Mouse (Mus musculus): Measurements from ENCODE around the gene Gm28305. TPM values are rescaled to one million over a fixed set of nuclear protein-coding genes. Genes with fewer than 3 reads are reported as not detected.

Gm28305 gene
- polyA plus RNA-seq (2015; fragmentation: Nextera tagmentation; extraction: Ambion mirVana): not detected in 2 replicates

DNA sequence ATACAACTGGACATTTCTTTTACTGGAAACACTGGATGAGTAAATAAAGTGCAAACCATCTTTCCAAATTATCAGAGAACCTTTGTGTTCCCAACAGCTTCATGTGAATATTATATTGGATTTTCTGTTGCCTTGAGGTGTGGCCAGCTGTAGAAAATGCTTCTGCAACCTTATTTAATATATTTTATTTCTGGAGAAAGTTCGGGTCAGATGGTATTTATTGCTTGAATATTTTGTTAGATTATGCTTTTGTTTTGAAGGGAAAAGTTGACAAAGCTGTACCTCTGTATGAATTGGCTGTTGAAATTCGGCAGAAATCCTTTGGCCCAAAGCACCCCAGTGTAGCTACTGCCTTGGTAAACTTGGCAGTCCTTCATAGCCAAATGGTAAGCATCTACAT lies at the start of gene Gm28305:
TSS of gene Gm28305 (plus strand) at position 301 of the 400 bp plus-strand sequence.

DNA sequence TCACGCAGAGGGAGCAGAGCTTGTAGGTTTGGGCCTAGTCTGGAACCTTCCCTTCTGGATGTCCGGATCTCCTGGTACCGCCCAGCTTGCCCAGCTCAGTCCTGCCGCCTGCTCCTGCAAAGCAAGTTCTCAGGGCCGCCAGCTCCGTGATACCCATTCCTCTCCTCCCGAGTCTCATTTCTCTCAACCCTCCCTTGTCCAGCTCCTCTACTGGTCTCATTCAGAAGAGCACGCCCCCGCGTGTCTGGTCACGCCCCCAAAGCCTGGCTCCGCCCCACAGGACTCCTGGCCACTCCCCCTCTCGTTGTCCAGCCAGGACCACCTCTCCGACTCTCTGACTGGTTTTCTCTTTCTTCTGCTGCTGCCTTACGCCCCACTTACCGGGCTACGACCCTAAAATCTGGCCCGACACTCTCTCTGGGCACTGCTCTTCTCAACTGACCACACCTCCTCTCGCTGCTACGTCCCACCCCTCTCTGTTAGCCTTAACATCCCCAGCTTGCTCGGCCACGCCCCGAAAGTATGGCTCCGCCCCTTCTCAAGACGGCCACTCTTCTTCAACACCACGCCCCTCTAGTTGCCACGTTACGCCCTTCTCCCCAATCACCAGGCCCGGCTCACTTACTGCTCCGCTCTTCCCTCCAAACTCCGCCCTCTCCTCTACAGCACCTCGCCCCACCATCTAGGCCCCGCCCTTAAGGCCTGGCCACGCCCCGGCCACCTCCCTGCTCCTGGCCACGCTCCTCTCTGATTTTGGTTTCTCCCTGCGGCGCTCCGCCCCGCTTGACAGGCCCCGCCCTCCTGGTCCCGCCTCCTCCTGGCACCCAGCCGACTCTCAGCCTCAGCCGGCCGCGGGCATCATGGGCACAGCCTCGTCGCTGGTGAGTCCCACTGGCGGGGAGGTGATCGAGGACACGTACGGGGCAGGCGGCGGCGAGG lies 38.3 kb upstream of the Gm28305 start, which contains the start of gene Nphp3:
TSS of gene Nphp3 (plus strand) at position 624 of the 939 bp plus-strand sequence.

DNA sequence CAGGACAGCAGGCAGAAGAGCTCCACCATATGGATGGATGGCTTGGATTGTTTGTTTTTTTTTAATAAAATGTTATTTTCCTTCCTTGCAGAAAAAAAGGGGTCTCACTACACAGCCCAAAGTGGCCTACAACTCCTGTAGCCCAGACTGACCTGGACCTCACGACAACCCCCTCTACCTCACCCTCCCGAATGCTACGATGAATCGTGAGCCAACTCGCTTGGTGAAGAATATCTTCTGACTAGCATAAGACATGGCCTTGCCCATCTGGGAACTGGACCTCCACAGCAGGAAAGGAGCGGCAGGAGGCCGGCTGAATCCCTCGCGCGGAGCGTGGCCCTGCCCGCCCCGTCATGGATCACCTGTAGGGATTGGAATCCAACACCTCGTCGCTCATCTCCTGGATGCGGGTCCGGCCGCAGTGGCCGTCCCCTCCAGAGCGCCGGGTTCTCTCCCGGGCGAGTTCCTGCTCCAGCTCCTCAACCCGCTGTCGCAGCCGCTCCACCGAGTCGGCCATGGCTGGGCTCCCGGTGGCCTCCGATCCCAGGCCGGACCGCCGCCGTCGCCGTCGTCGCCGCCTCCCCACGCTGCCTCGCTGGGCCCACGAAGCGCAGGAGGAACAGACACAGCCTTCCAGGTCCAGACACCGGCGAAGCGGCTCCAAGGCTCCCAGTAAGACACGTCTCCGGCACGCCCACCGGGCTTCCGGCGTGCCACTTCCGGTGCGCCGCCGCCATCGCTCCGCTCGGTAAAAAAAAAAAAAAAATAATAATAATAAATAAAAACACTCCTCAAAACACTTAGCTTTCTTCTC lies 22.2 kb downstream of the Gm28305 start, which contains the start of gene Uba5:
TSS of gene Uba5 (minus strand) at position 705 of the 814 bp plus-strand sequence.

DNA sequence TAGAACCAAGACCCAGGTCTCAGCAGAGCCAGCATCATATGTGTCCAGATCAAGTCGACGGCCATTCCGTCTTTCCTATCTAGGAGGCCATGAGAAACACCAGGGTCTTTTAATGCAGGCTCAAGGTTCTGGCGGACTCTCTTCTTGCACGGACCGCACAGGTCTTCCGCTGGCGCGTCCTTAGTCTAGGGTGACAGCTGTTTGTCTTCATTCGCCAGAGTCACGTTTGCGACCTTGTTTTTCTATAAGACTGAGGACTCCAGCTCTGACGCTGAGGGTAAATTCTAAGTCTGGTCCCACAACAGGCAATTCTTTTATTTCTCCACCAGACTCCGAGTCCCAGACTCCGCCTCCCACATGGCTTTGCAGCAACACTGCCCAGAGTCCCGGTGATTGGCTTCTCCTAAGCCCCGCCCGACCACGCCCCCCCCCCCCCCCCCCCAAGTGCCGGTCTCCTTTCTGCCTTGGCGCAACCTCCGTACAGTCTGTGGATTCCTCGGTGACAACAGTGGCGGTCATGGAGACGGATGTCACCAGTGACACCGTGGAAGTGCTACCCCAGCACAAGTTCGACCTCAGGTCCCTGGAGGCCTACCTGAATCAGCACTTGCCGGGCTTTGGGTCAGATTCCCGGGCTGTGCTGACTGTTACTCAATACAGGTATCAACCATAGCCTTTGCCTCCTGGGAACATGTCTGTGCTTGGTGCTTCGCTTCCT lies 22.9 kb downstream of the Gm28305 start, which contains the start of gene Acad11:
TSS of gene Acad11 (plus strand) at position 134 of the 718 bp plus-strand sequence.

Other genes starting within 250 kb of the Gm28305 start
- 0.99 and 1.4 TPM in 2 replicates for gene Nphp3, start 38.1 kb upstream of the Gm28305 start, polyA plus RNA-seq (2015; fragmentation: Nextera tagmentation; extraction: Ambion mirVana)
- gene Uba5, start 22.5 kb downstream of the Gm28305 start, polyA plus RNA-seq (2015; fragmentation: Nextera tagmentation; extraction: Ambion mirVana): 17.1 and 19.8 TPM in 2 replicates
- gene Acad11, start 22.7 kb downstream of the Gm28305 start, polyA plus RNA-seq (2015; fragmentation: Nextera tagmentation; extraction: Ambion mirVana): 3.2 and 3.5 TPM in 2 replicates
- gene Ackr4, start 86.3 kb downstream of the Gm28305 start, polyA plus RNA-seq (2015; fragmentation: Nextera tagmentation; extraction: Ambion mirVana): 0.56 and 0.72 TPM in 2 replicates
- 8.1 and 9.8 TPM in 2 replicates for gene Dnajc13, start 222.3 kb downstream of the Gm28305 start, polyA plus RNA-seq (2015; fragmentation: Nextera tagmentation; extraction: Ambion mirVana)

All from spleen, postnatal 0 days (tissue).